Mouse (Mus musculus): ENCODE results near the gene Meox1. TPM values are rescaled to one million over a fixed set of nuclear protein-coding genes. Genes with fewer than 3 reads are reported as not detected.

Gene Meox1
- polyA plus RNA-seq, 1 experiment from 2014 or later, result 13.6 TPM

DNA sequence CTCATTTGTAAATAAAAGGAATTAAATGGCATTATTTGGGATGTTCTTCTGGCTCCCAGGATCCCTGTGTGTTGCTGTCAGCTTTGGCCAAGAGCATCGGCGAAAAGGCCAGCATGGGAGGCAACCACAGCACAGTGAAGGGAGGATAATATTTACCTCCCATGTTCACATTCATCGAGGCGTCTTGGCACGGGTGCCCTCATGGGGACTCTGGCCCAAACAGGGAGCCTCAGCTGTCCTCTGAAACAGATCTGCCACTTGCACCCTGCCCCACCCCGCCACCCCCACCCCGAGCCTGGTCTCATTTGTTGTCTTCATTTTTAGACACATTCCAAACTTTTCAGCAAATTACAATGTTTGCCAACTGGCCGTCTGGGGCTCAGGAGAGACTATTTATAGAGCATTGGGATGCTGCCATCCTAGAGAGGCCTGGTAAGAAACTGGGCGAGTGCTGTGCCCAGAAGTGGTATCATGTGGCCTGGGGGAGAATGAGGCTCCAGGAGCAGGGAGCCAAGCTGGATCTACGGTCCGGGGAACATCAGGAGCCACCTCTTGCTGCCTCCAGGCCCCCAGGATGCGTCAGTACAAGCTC, 27.3 kb upstream of the Meox1 start:
- Histone ChIP-seq H3K4me3 (replicated peaks) (no peak overlapping the region), H3K27me3 (peaks cover 16% of the 10 kb centered on the region), H3K9me3 (replicated peaks) (no peaks in the 10 kb centered on the region), H3K27ac (no peak overlapping the region), H3K4me2 (no peak overlapping the region), H3K36me3 (no peaks in the 10 kb centered on the region), H3K4me1 (peaks cover 34% of the 10 kb centered on the region), H3K9ac (no peak overlapping the region)
- ATAC-seq (replicated peaks; ENCODE audit: low FRiP score), result no peak
- WGBS, result 85% methylated on average over 12 of the region's 12 CpGs

DNA sequence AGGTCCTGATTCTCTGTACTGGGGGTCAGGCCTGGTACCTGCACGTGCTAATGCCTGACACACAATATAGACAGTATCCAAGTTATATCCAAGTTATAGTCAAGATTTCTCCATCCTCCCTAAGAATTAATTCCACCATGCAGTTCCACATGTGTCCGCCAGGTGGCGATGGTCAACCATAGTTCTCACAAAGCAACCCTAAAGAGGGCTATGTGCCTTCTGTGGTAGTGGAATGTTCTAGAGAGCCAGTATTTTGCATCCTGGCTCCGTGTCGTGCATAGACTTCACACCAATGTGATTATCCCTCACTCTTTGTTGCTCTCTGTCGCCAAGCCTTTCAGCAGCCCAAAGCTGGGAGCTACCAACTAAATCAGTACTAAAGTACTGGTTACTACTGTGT, 25.5 kb upstream of the Meox1 start:
- no peaks in the 10 kb centered on the region for H3K36me3 ChIP-seq
- H3K4me1 ChIP-seq, result peaks cover 18% of the 10 kb centered on the region
- H3K9ac ChIP-seq, result no peak overlapping the region
- H3K27ac ChIP-seq, result no peak overlapping the region
- H3K4me3 ChIP-seq (replicated peaks), result no peak overlapping the region
- no peak overlapping the region for H3K4me2 ChIP-seq
- H3K9me3 ChIP-seq (replicated peaks), result no peaks in the 10 kb centered on the region
- peak; percentile 66; the same call in 1 of the 2 replicates for ATAC-seq (replicated peaks; ENCODE audit: low FRiP score)
- peaks cover 20% of the 10 kb centered on the region for H3K27me3 ChIP-seq
- under 1% methylated on average over 6 of the region's 6 CpGs for WGBS

GRCm38 (mm10) chr11:101918609-101919008, 24.4 kb upstream of the Meox1 start:
- H3K36me3 ChIP-seq, result no peaks in the 10 kb centered on the region
- H3K4me3 ChIP-seq (replicated peaks), result no peak overlapping the region
- H3K27me3 ChIP-seq, result peaks cover 20% of the 10 kb centered on the region
- H3K4me1 ChIP-seq, result peaks cover 14% of the 10 kb centered on the region
- H3K9ac ChIP-seq, result no peak overlapping the region
- H3K4me2 ChIP-seq, result no peak overlapping the region
- no peaks in the 10 kb centered on the region for H3K9me3 ChIP-seq (replicated peaks)
- no peak for ATAC-seq (replicated peaks; ENCODE audit: low FRiP score)
- WGBS, result 70% methylated on average over 3 of the region's 3 CpGs
- no peak overlapping the region for H3K27ac ChIP-seq

DNA sequence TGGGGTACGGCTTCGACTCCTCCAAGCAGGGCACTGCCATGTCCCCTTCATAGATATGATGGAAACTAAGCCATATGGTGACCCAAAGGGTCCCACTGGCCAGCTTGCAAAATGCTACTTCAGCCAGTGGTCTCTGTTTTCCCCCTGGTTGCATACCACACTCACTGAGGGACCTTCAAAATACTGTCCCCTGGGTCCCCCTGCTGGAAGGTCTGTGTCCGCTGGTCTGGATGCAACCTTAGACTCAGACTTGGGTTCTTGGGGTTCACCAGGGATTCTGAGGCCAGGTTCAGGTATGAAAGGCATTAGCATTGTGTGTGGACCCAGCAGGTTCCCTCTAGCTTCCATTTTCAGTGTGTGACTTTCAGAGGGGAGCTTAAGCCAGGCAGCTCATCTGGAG, 22.6 kb upstream of the Meox1 start:
- H3K36me3 ChIP-seq, result no peaks in the 10 kb centered on the region
- H3K4me2 ChIP-seq, result no peak overlapping the region
- WGBS, result 74% methylated on average over 3 of the region's 3 CpGs
- H3K4me3 ChIP-seq (replicated peaks), result no peak overlapping the region
- no peak overlapping the region for H3K9ac ChIP-seq
- H3K27ac ChIP-seq, result no peak overlapping the region
- peaks cover 24% of the 10 kb centered on the region for H3K27me3 ChIP-seq
- ATAC-seq (replicated peaks; ENCODE audit: low FRiP score), result no peak
- H3K4me1 ChIP-seq, result peaks cover 14% of the 10 kb centered on the region
- H3K9me3 ChIP-seq (replicated peaks), result no peaks in the 10 kb centered on the region

GRCm38 (mm10) chr11:101913591-101913990, 19.4 kb upstream of the Meox1 start:
- WGBS, result 67% methylated on average over 8 of the region's 8 CpGs
- no peak overlapping the region for H3K9ac ChIP-seq
- no peak for ATAC-seq (replicated peaks; ENCODE audit: low FRiP score)
- no peak overlapping the region for H3K4me3 ChIP-seq (replicated peaks)
- peaks cover 12% of the 10 kb centered on the region for H3K4me1 ChIP-seq
- H3K9me3 ChIP-seq (replicated peaks), result no peaks in the 10 kb centered on the region
- H3K4me2 ChIP-seq, result no peak overlapping the region
- H3K27ac ChIP-seq, result no peak overlapping the region
- H3K27me3 ChIP-seq, result peaks cover 19% of the 10 kb centered on the region
- H3K36me3 ChIP-seq, result no peaks in the 10 kb centered on the region

GRCm38 (mm10) chr11:101911855-101912579, 17.8 kb upstream of the Meox1 start:
- ATAC-seq (replicated peaks; ENCODE audit: low FRiP score), result no peak
- 79% methylated on average over 4 of the region's 4 CpGs for WGBS
- no peak overlapping the region for H3K9ac ChIP-seq

GRCm38 (mm10) chr11:101910230-101910946, 16.2 kb upstream of the Meox1 start:
- peak; percentile 26; the same call in 1 of the 2 replicates for ATAC-seq (replicated peaks; ENCODE audit: low FRiP score)

More at GRCm38 (mm10) chr11:101911855-101912579, 17.8 kb upstream of the Meox1 start:
- Histone ChIP-seq H3K27me3 (peaks cover 12% of the 10 kb centered on the region; the same call in 1 of the 2 replicates), H3K27ac (no peak overlapping the region), H3K4me2 (no peak overlapping the region), H3K36me3 (no peaks in the 10 kb centered on the region), H3K4me1 (peaks cover 19% of the 10 kb centered on the region), H3K9me3 (replicated peaks) (no peaks in the 10 kb centered on the region), H3K4me3 (replicated peaks) (no peak overlapping the region)

DNA sequence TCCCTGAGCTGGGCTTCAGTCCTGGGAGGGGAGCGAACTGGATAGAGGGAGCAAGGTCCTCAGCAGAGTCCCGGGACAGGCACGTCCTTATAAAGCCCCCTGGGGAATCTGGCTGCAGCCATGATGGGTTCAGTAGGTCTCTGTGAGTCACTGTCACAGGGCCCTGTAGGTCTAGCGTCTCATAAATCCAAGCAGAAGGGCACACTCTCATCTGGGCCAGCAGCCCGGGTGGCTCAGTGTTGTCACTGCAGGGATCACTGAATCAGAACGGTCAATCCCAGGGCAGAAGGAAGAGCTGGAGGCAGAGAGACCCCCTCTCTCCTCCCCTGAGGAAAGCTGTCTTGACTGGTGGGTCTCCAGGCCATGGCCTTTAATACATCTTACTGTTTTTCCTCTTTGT, 14.6 kb upstream of the Meox1 start:
- Histone ChIP-seq H3K9ac (no peak overlapping the region), H3K4me3 (replicated peaks) (no peak overlapping the region), H3K4me2 (no peak overlapping the region), H3K27me3 (peaks cover 18% of the 10 kb centered on the region; the same call in 1 of the 2 replicates), H3K36me3 (no peaks in the 10 kb centered on the region), H3K27ac (no peak overlapping the region), H3K4me1 (peaks cover 37% of the 10 kb centered on the region), H3K9me3 (replicated peaks) (no peaks in the 10 kb centered on the region)
- ATAC-seq (replicated peaks; ENCODE audit: low FRiP score), result peak; percentile 40
- 14% methylated on average over 6 of the region's 6 CpGs for WGBS

More at GRCm38 (mm10) chr11:101910230-101910946, 16.2 kb upstream of the Meox1 start:
- peaks cover 22% of the 10 kb centered on the region; the same call in 1 of the 2 replicates for H3K27me3 ChIP-seq
- H3K36me3 ChIP-seq, result no peaks in the 10 kb centered on the region
- no peak overlapping the region for H3K9ac ChIP-seq
- H3K4me2 ChIP-seq, result 0 out of 2 replicates have a peak overlapping the region, but pooled peaks have one; percentile 6
- WGBS, result 23% methylated on average over 21 of the region's 21 CpGs
- H3K27ac ChIP-seq, result no peak overlapping the region
- H3K9me3 ChIP-seq (replicated peaks), result no peaks in the 10 kb centered on the region
- H3K4me1 ChIP-seq, result peaks cover 25% of the 10 kb centered on the region
- no peak overlapping the region for H3K4me3 ChIP-seq (replicated peaks)

- H3K9me3 ChIP-seq (replicated peaks), result no peaks in the 10 kb centered on the region; the same call in 1 of the 2 replicates
- ATAC-seq (replicated peaks; ENCODE audit: low FRiP score), result 0 out of 2 replicates have a peak, but pooled peaks have one; percentile 37
- H3K36me3 ChIP-seq, result no peaks in the 10 kb centered on the region
- no peak overlapping the region for H3K4me3 ChIP-seq (replicated peaks)
- 32% methylated on average over 13 of the region's 13 CpGs for WGBS
- H3K27me3 ChIP-seq, result peaks cover 23% of the 10 kb centered on the region
- peaks cover 47% of the 10 kb centered on the region for H3K4me1 ChIP-seq
- no peak overlapping the region for H3K9ac ChIP-seq
- no peak overlapping the region for H3K4me2 ChIP-seq
- no peak overlapping the region for H3K27ac ChIP-seq
Observed at GRCm38 (mm10) chr11:101905115-101905514, 10.9 kb upstream of the Meox1 start.

DNA sequence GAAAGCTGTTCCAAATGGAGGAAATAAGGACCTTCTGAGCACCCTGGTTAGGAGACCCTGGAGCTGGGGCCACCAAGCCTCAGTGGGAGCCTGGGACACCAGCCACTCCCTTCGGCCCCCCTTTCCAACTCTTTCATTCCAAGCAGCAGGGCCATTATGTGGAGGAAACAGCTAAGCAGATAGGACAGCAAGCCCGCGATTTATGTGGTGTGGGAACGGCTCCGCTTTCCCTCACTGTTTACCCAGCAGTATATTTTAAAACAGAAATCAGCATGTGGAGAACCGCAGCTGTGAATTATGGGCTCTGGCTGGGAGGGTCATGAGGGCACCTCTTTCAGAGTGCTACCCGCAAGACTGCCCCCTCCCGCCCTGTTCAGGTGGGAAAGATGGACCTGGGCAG, 7.1 kb upstream of the Meox1 start:
- H3K4me3 ChIP-seq (replicated peaks), result no peak overlapping the region
- no peaks in the 10 kb centered on the region; the same call in 1 of the 2 replicates for H3K9me3 ChIP-seq (replicated peaks)
- H3K36me3 ChIP-seq, result no peaks in the 10 kb centered on the region
- WGBS, result 11% methylated on average over 8 of the region's 8 CpGs
- H3K4me2 ChIP-seq, result no peak overlapping the region
- ATAC-seq (replicated peaks; ENCODE audit: low FRiP score), result peak; percentile 34; the same call in 1 of the 2 replicates
- H3K4me1 ChIP-seq, result peaks cover 44% of the 10 kb centered on the region
- no peak overlapping the region for H3K9ac ChIP-seq
- H3K27me3 ChIP-seq, result peaks cover 23% of the 10 kb centered on the region
- H3K27ac ChIP-seq, result peak overlapping the region; percentile 70

GRCm38 (mm10) chr11:101898328-101898727, 4.2 kb upstream of the Meox1 start:
- no peak overlapping the region for H3K4me2 ChIP-seq
- no peaks in the 10 kb centered on the region for H3K36me3 ChIP-seq
- WGBS, result 91% methylated on average over 4 of the region's 4 CpGs
- H3K27me3 ChIP-seq, result peaks cover 37% of the 10 kb centered on the region
- no peak overlapping the region for H3K27ac ChIP-seq
- H3K9ac ChIP-seq, result no peak overlapping the region
- no peak for ATAC-seq (replicated peaks; ENCODE audit: low FRiP score)
- H3K4me1 ChIP-seq, result peaks cover 56% of the 10 kb centered on the region
- H3K9me3 ChIP-seq (replicated peaks), result no peaks in the 10 kb centered on the region; the same call in 1 of the 2 replicates
- no peak overlapping the region for H3K4me3 ChIP-seq (replicated peaks)
